Mouse (Mus musculus): ENCODE measurements around the gene Rps6ka4. TPM values are rescaled to one million over a fixed set of nuclear protein-coding genes. Genes with fewer than 3 reads are reported as not detected.

Rps6ka4 gene
- polyA plus RNA-seq (2014; fragmentation: Nextera tagmentation; extraction: Ambion mirVana) = 4.8 and 5.1 TPM in 2 replicates

- no peaks in the 10 kb centered on the region for H3K9me3 ChIP-seq (ENCODE audit: control insufficient read depth, low read length)
Measured at GRCm38 (mm10) chr19:6840475-6841291, at the start of gene Rps6ka4. Rps6ka4 (minus strand) TSS chr19:6840636.

GRCm38 (mm10) chr19:6877965-6878364 is 37.5 kb upstream of the Rps6ka4 start:
- H3K4me3 ChIP-seq (ENCODE audit: low read depth, low read length) = no peak overlapping the region
- 88% methylated on average over 4 of the region's 4 CpGs for WGBS
- H3K9me3 ChIP-seq (ENCODE audit: control insufficient read depth, low read length) = peaks cover 4% of the 10 kb centered on the region; the same call in 1 of the 2 replicates
- no peaks in the 10 kb centered on the region for H3K4me1 ChIP-seq (ENCODE audit: control insufficient read depth, insufficient read depth, low read length)
- no peak overlapping the region for H3K9ac ChIP-seq (ENCODE audit: low read length)
- ATAC-seq (ENCODE audit: low FRiP score) = no peak
- H3K27me3 ChIP-seq (ENCODE audit: control insufficient read depth, insufficient read depth, low read length) = no peaks in the 10 kb centered on the region
- H3K36me3 ChIP-seq (ENCODE audit: control insufficient read depth, insufficient read depth, low read length) = no peaks in the 10 kb centered on the region
- no peak overlapping the region for H3K4me2 ChIP-seq
- DNase-seq (ENCODE audit: low spot score, missing footprints) = no peak
- H3K27ac ChIP-seq (ENCODE audit: low read depth, low read length) = no peak overlapping the region

More at GRCm38 (mm10) chr19:6840475-6841291, at the start of gene Rps6ka4:
- peak; percentile 81 for ATAC-seq (ENCODE audit: low FRiP score)
- Histone ChIP-seq H3K27me3 (ENCODE audit: control insufficient read depth, insufficient read depth, low read length) (peaks cover 37% of the 10 kb centered on the region), H3K4me3 (ENCODE audit: low read depth, low read length) (peak within 1 kb of the TSS; percentile 57), H3K27ac (ENCODE audit: low read depth, low read length) (no peak within 1 kb of the TSS), H3K4me2 (peak within 1 kb of the TSS; percentile 99), H3K9ac (ENCODE audit: low read length) (peak within 1 kb of the TSS; percentile 74), H3K36me3 (ENCODE audit: control insufficient read depth, insufficient read depth, low read length) (no peaks in the 10 kb centered on the region), H3K4me1 (ENCODE audit: control insufficient read depth, insufficient read depth, low read length) (peaks cover 13% of the 10 kb centered on the region)
- 4% methylated on average over 33 of the region's 44 CpGs for WGBS
- DNase-seq (ENCODE audit: low spot score, missing footprints) = no peak

- Histone ChIP-seq H3K4me1 (ENCODE audit: control insufficient read depth, insufficient read depth, low read length) (no peaks in the 10 kb centered on the region), H3K27me3 (ENCODE audit: control insufficient read depth, insufficient read depth, low read length) (no peaks in the 10 kb centered on the region), H3K4me2 (no peak overlapping the region), H3K36me3 (ENCODE audit: control insufficient read depth, insufficient read depth, low read length) (no peaks in the 10 kb centered on the region), H3K27ac (ENCODE audit: low read depth, low read length) (no peak overlapping the region), H3K4me3 (ENCODE audit: low read depth, low read length) (no peak overlapping the region), H3K9ac (ENCODE audit: low read length) (no peak overlapping the region), H3K9me3 (ENCODE audit: control insufficient read depth, low read length) (peaks cover 4% of the 10 kb centered on the region; the same call in 1 of the 2 replicates)
- DNase-seq (ENCODE audit: low spot score, missing footprints) (no peak), ATAC-seq (ENCODE audit: low FRiP score) (no peak)
Measured at GRCm38 (mm10) chr19:6876799-6877198, 36.4 kb upstream of the Rps6ka4 start.

GRCm38 (mm10) chr19:6875834-6876233 is 35.4 kb upstream of the Rps6ka4 start:
- ATAC-seq (ENCODE audit: low FRiP score) (no peak), DNase-seq (ENCODE audit: low spot score, missing footprints) (no peak)
- Histone ChIP-seq H3K27me3 (ENCODE audit: control insufficient read depth, insufficient read depth, low read length) (no peaks in the 10 kb centered on the region), H3K27ac (ENCODE audit: low read depth, low read length) (no peak overlapping the region), H3K4me2 (no peak overlapping the region), H3K4me1 (ENCODE audit: control insufficient read depth, insufficient read depth, low read length) (no peaks in the 10 kb centered on the region), H3K9me3 (ENCODE audit: control insufficient read depth, low read length) (peaks cover 4% of the 10 kb centered on the region; the same call in 1 of the 2 replicates), H3K4me3 (ENCODE audit: low read depth, low read length) (no peak overlapping the region), H3K36me3 (ENCODE audit: control insufficient read depth, insufficient read depth, low read length) (no peaks in the 10 kb centered on the region), H3K9ac (ENCODE audit: low read length) (no peak overlapping the region)
- 91% methylated on average over 6 of the region's 6 CpGs for WGBS

GRCm38 (mm10) chr19:6874257-6874656 is 33.8 kb upstream of the Rps6ka4 start:
- no peak for ATAC-seq (ENCODE audit: low FRiP score)
- DNase-seq (ENCODE audit: low spot score, missing footprints) = no peak
- no peak overlapping the region for H3K4me3 ChIP-seq (ENCODE audit: low read depth, low read length)
- H3K4me1 ChIP-seq (ENCODE audit: control insufficient read depth, insufficient read depth, low read length) = no peaks in the 10 kb centered on the region
- no peaks in the 10 kb centered on the region for H3K36me3 ChIP-seq (ENCODE audit: control insufficient read depth, insufficient read depth, low read length)
- H3K27me3 ChIP-seq (ENCODE audit: control insufficient read depth, insufficient read depth, low read length) = no peaks in the 10 kb centered on the region
- WGBS = 83% methylated on average over 1 of the region's 1 CpGs
- H3K27ac ChIP-seq (ENCODE audit: low read depth, low read length) = no peak overlapping the region
- no peak overlapping the region for H3K4me2 ChIP-seq
- H3K9me3 ChIP-seq (ENCODE audit: control insufficient read depth, low read length) = no peaks in the 10 kb centered on the region
- no peak overlapping the region for H3K9ac ChIP-seq (ENCODE audit: low read length)

GRCm38 (mm10) chr19:6872701-6873100 is 32.3 kb upstream of the Rps6ka4 start:
- Histone ChIP-seq H3K27ac (ENCODE audit: low read depth, low read length) (no peak overlapping the region), H3K4me2 (no peak overlapping the region), H3K4me3 (ENCODE audit: low read depth, low read length) (no peak overlapping the region), H3K36me3 (ENCODE audit: control insufficient read depth, insufficient read depth, low read length) (no peaks in the 10 kb centered on the region), H3K9ac (ENCODE audit: low read length) (no peak overlapping the region), H3K4me1 (ENCODE audit: control insufficient read depth, insufficient read depth, low read length) (no peaks in the 10 kb centered on the region), H3K27me3 (ENCODE audit: control insufficient read depth, insufficient read depth, low read length) (no peaks in the 10 kb centered on the region), H3K9me3 (ENCODE audit: control insufficient read depth, low read length) (no peaks in the 10 kb centered on the region)
- ATAC-seq (ENCODE audit: low FRiP score) = no peak
- WGBS = 92% methylated on average over 3 of the region's 3 CpGs
- no peak for DNase-seq (ENCODE audit: low spot score, missing footprints)

GRCm38 (mm10) chr19:6871574-6872271 is 31.3 kb upstream of the Rps6ka4 start:
- DNase-seq (ENCODE audit: low spot score, missing footprints) (no peak), ATAC-seq (ENCODE audit: low FRiP score) (no peak)
- H3K36me3 ChIP-seq (ENCODE audit: control insufficient read depth, insufficient read depth, low read length) = no peaks in the 10 kb centered on the region
- H3K27me3 ChIP-seq (ENCODE audit: control insufficient read depth, insufficient read depth, low read length) = no peaks in the 10 kb centered on the region
- no peaks in the 10 kb centered on the region for H3K9me3 ChIP-seq (ENCODE audit: control insufficient read depth, low read length)
- WGBS = 64% methylated on average over 5 of the region's 5 CpGs
- H3K4me3 ChIP-seq (ENCODE audit: low read depth, low read length) = no peak overlapping the region
- H3K4me2 ChIP-seq = no peak overlapping the region
- no peak overlapping the region for H3K27ac ChIP-seq (ENCODE audit: low read depth, low read length)
- no peaks in the 10 kb centered on the region for H3K4me1 ChIP-seq (ENCODE audit: control insufficient read depth, insufficient read depth, low read length)
- H3K9ac ChIP-seq (ENCODE audit: low read length) = no peak overlapping the region

- H3K27me3 ChIP-seq (ENCODE audit: control insufficient read depth, insufficient read depth, low read length) = no peaks in the 10 kb centered on the region
- ATAC-seq (ENCODE audit: low FRiP score) (no peak), DNase-seq (ENCODE audit: low spot score, missing footprints) (peak; percentile 83)
- WGBS = 9% methylated on average over 5 of the region's 5 CpGs
- no peak overlapping the region for H3K4me3 ChIP-seq (ENCODE audit: low read depth, low read length)
- H3K4me1 ChIP-seq (ENCODE audit: control insufficient read depth, insufficient read depth, low read length) = no peaks in the 10 kb centered on the region
- H3K27ac ChIP-seq (ENCODE audit: low read depth, low read length) = no peak overlapping the region
- H3K9me3 ChIP-seq (ENCODE audit: control insufficient read depth, low read length) = no peaks in the 10 kb centered on the region
- H3K9ac ChIP-seq (ENCODE audit: low read length) = no peak overlapping the region; the same call in 1 of the 2 replicates
- no peaks in the 10 kb centered on the region for H3K36me3 ChIP-seq (ENCODE audit: control insufficient read depth, insufficient read depth, low read length)
- peak overlapping the region; percentile 13; the same call in 1 of the 2 replicates for H3K4me2 ChIP-seq
Measured at GRCm38 (mm10) chr19:6869355-6869754, 28.9 kb upstream of the Rps6ka4 start.

GRCm38 (mm10) chr19:6861451-6861850 is 21.0 kb upstream of the Rps6ka4 start:
- Histone ChIP-seq H3K36me3 (ENCODE audit: control insufficient read depth, insufficient read depth, low read length) (no peaks in the 10 kb centered on the region), H3K4me1 (ENCODE audit: control insufficient read depth, insufficient read depth, low read length) (no peaks in the 10 kb centered on the region), H3K27ac (ENCODE audit: low read depth, low read length) (no peak overlapping the region), H3K9ac (ENCODE audit: low read length) (no peak overlapping the region), H3K4me3 (ENCODE audit: low read depth, low read length) (no peak overlapping the region), H3K27me3 (ENCODE audit: control insufficient read depth, insufficient read depth, low read length) (no peaks in the 10 kb centered on the region), H3K9me3 (ENCODE audit: control insufficient read depth, low read length) (no peaks in the 10 kb centered on the region), H3K4me2 (no peak overlapping the region)
- 95% methylated on average over 4 of the region's 4 CpGs for WGBS
- DNase-seq (ENCODE audit: low spot score, missing footprints) (peak; percentile 19), ATAC-seq (ENCODE audit: low FRiP score) (no peak)

Measured in midbrain, embryonic 11.5 days (tissue).